Mouse (Mus musculus) hindbrain, postnatal 0 days (tissue): Measurements from ENCODE around the gene Mybph. TPM values are rescaled to one million over a fixed set of nuclear protein-coding genes. Genes with fewer than 3 reads are reported as not detected.

Source experiments
- ATAC-seq: fragments of 200-750 bp; cut with Nextera tagmentation; 2 replicates; pipeline ENCODE4 v1.8.0; 2017; ENCODE audit warnings: mild to moderate bottlenecking, moderate TSS enrichment, moderate library complexity
- DNase-seq: peaks from one replicate; pipeline ENCODE4 v3.0.0-alpha.2; 2015; ENCODE audit warnings: low spot score
- H3K27ac ChIP-seq: fragments of 300-500 bp; sonication (generic); 2 replicates; pipeline ENCODE4 v1.5.1; 2014; ENCODE audit warnings: mild to moderate bottlenecking
- H3K27me3 ChIP-seq: fragments of 300-500 bp; sonication (generic); 2 replicates; pipeline ENCODE4 v1.6.1; 2014; ENCODE audit warnings: low read length, mixed read lengths; ENCODE audit not compliant: insufficient read depth
- H3K36me3 ChIP-seq: fragments of 300-500 bp; sonication (generic); 2 replicates; pipeline ENCODE4 v1.6.1; 2014; ENCODE audit warnings: low read length, mixed read lengths; ENCODE audit not compliant: insufficient read depth
- H3K4me1 ChIP-seq: fragments of 300-500 bp; sonication (generic); 2 replicates; pipeline ENCODE4 v1.6.1; 2014; ENCODE audit warnings: antibody characterized with exemption, low read length, mixed read lengths; ENCODE audit not compliant: insufficient read depth
- H3K4me2 ChIP-seq: fragments of 300-500 bp; sonication (generic); 2 replicates; pipeline ENCODE4 v1.6.1; 2014; ENCODE audit warnings: low read depth, mild to moderate bottlenecking, low read length, moderate library complexity, mixed read lengths
- H3K4me3 ChIP-seq: fragments of 300-500 bp; sonication (generic); 2 replicates; pipeline ENCODE4 v1.5.1; 2014; ENCODE audit warnings: low read length
- H3K9ac ChIP-seq: fragments of 300-500 bp; sonication (generic); replicated peaks from 2 replicates; pipeline ENCODE4 v1.6.1; 2014; ENCODE audit warnings: mild to moderate bottlenecking, low read length, moderate library complexity, mixed read lengths
- H3K9me3 ChIP-seq: fragments of 300-500 bp; sonication (generic); 2 replicates; pipeline ENCODE4 v1.6.1; 2016; ENCODE audit warnings: low read length, mixed read lengths
- CTCF ChIP-seq: IDR thresholded peaks from 2 replicates; pipeline ENCODE4 v1.5.1; 2016; ENCODE audit warnings: antibody characterized with exemption, control low read depth, low read depth
- WGBS: fragments of 180-500 bp; shearing (Covaris S2); extraction: QIAGEN DNeasy Blood & Tissue Kit; methylation state at CpG from one replicate; pipeline ENCODE4 v1.1.7; 2014; 5-methylcytosine and 5-hydroxymethylcytosine counted together
- polyA plus RNA-seq: library from polyadenylated mRNA; unstranded; fragments of >200 nt; fragmentation: Nextera tagmentation; extraction: Ambion mirVana; gene quantifications from 2 replicates; pipeline ENCODE4 v1.2.1, GENCODE M21; 2015
- total RNA-seq: library from RNA; depleted of rRNA; stranded (reverse); fragments of >200 nt; gene quantifications from 2 replicates; pipeline ENCODE4 v1.2.3, GENCODE M21; 2014

Mybph gene
- total and polyA plus RNA-seq, 2 experiments from 2014 or later = 0.08 TPM; not detected in 1

DNA sequence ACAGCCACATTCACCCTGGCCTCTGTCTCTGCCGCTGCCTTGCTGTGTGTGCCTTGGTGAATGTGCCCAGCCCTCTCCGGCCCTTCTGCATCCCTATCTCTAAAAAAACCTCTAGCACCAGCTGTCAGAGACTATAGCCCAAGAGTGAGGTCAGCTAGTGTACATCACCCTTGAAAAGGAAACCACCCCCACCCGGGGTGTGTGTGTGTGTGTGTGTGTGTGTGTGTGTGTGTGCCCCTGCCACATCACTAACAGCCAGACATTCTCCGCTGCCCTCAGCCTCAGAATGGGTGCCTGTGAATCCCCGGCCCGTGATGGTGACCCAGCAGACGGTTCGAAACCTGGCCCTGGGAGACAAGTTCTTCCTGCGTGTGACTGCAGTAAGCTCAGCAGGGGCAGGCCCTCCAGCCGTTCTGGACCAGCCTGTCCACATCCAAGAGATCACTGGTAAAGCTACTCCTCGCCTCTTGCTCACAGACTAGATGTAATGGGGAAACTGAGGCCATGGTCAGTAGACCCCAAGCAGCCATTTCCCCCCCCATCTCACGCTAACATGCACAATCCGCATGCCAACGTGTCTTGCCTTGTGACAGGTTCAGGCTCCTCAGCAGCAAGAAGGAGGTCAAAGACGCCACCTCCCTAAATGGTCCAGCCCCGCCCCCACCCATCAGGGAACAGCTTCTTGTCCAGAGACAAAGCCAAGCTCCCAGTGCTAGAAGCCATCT, 1.2 kb downstream of the Mybph start:
- no peak overlapping the region for H3K27ac ChIP-seq
- no peak overlapping the region for H3K9ac ChIP-seq
- H3K4me3 ChIP-seq = no peak overlapping the region
- no peak for TF ChIP-seq CTCF
- ATAC-seq (no peak), DNase-seq (no peak)
- no peaks in the 10 kb centered on the region for H3K9me3 ChIP-seq
- H3K36me3 ChIP-seq = no peaks in the 10 kb centered on the region
- no peak overlapping the region for H3K4me2 ChIP-seq
- 70% methylated on average over 16 of the region's 16 CpGs for WGBS
- H3K27me3 ChIP-seq = no peaks in the 10 kb centered on the region
- no peaks in the 10 kb centered on the region for H3K4me1 ChIP-seq

DNA sequence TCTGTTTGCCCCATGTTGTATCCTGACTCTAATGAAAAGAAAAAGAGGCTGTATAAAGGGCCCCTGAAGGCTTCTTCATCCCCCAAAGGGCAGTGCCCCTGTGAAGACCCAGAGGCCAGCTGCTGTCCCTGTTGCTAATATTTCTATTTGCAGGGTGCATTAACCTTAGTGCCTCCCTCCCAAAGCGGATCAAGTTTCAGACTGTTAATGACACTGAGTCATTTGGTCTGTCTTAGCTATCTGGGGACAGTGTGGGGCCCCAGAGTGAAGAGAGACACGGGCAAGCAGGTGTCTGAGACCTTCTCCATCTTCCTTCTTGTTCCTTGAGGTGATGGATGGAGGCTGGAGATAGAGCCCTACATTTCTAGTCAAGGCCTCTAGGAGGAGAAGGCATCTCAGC, 1.9 kb downstream of the Mybph start:
- TF ChIP-seq CTCF = no peak
- Histone ChIP-seq H3K27me3 (no peaks in the 10 kb centered on the region), H3K4me2 (no peak overlapping the region), H3K4me3 (no peak overlapping the region), H3K36me3 (no peaks in the 10 kb centered on the region), H3K4me1 (no peaks in the 10 kb centered on the region), H3K9me3 (no peaks in the 10 kb centered on the region), H3K9ac (no peak overlapping the region), H3K27ac (no peak overlapping the region)
- 64% methylated on average over 2 of the region's 2 CpGs for WGBS
- ATAC-seq (no peak), DNase-seq (no peak)

DNA sequence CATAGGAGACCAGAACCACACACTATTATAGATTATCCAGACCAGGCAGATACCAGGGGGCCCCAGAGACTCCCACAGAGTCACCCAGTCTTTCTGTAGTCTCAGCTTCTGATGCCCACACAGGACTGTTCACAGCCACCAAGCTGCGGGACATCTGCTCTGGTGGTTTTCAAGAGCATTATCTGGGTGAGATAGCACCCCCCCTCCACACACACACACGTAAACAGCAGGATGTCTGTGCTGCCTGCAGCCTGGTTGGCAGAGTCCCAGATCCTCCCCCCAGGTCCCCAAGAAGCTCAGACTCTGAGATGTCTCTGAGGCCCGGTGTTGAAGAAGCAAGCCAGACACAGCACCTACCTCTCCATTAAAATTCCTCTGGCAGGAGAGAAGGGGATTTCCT, 2.3 kb downstream of the Mybph start:
- DNase-seq (no peak), ATAC-seq (no peak)
- H3K27me3 ChIP-seq = no peaks in the 10 kb centered on the region
- no peaks in the 10 kb centered on the region for H3K36me3 ChIP-seq
- TF ChIP-seq CTCF = no peak
- H3K9me3 ChIP-seq = no peaks in the 10 kb centered on the region
- no peak overlapping the region for H3K4me3 ChIP-seq
- H3K4me1 ChIP-seq = no peaks in the 10 kb centered on the region
- H3K4me2 ChIP-seq = no peak overlapping the region
- no peak overlapping the region for H3K9ac ChIP-seq
- peak overlapping the region; percentile 34; the same call in 1 of the 2 replicates for H3K27ac ChIP-seq
- 40% methylated on average over 3 of the region's 3 CpGs for WGBS

DNA sequence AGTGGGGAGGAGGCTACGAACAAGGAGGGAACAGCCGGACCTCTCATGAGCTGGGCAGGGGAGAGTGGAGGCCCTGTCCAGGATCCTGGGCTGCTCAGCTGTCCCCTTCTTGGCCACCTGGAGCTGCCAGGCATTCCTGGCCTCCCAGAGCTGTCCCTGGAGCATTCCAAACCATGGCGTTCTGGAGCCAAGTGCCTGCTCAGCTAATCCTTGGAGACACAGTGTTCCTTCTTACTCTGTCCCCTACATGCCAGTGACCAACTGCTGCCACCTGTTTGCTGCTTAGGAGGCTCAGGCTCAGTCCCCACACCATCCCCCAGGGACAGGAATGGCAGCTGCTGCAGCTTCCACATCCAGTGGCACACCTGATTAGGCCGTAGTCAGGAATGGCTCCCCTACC, 2.7 kb downstream of the Mybph start:
- WGBS = 37% methylated on average over 4 of the region's 4 CpGs
- Histone ChIP-seq H3K27ac (peak overlapping the region; percentile 34; the same call in 1 of the 2 replicates), H3K9ac (no peak overlapping the region), H3K4me1 (no peaks in the 10 kb centered on the region), H3K36me3 (no peaks in the 10 kb centered on the region), H3K9me3 (no peaks in the 10 kb centered on the region), H3K27me3 (no peaks in the 10 kb centered on the region), H3K4me3 (no peak overlapping the region), H3K4me2 (no peak overlapping the region)
- DNase-seq (peak; percentile 35), ATAC-seq (peak; percentile 36; the same call in 1 of the 2 replicates)
- no peak for TF ChIP-seq CTCF

DNA sequence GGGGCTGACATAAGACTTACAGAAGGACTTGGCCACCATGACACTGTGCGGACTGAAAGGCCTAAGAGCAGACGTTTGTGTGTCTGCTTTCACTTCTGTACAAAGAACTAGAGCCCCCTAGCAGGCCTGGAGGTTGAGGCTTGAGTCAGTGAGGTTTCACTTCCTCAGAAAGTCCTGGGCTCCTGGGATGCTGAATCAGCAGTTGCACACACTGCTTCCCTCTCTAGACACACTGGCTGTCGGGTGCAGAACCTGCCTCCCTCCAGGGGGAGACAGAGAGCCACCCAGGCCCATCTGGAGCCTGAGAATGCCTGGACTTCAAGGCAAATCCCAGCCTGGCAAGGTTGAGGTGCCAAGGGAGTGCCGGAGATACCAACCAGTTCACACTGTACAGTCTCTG, 3.1 kb downstream of the Mybph start:
- Histone ChIP-seq H3K36me3 (no peaks in the 10 kb centered on the region), H3K9ac (no peak overlapping the region), H3K4me3 (no peak overlapping the region), H3K4me1 (no peaks in the 10 kb centered on the region), H3K27me3 (no peaks in the 10 kb centered on the region), H3K4me2 (no peak overlapping the region), H3K9me3 (no peaks in the 10 kb centered on the region), H3K27ac (peak overlapping the region; percentile 34; the same call in 1 of the 2 replicates)
- 61% methylated on average over 4 of the region's 4 CpGs for WGBS
- ATAC-seq (0 out of 2 replicates have a peak, but pooled peaks have one; percentile 14), DNase-seq (peak; percentile 59)
- TF ChIP-seq CTCF = peak; percentile 73

DNA sequence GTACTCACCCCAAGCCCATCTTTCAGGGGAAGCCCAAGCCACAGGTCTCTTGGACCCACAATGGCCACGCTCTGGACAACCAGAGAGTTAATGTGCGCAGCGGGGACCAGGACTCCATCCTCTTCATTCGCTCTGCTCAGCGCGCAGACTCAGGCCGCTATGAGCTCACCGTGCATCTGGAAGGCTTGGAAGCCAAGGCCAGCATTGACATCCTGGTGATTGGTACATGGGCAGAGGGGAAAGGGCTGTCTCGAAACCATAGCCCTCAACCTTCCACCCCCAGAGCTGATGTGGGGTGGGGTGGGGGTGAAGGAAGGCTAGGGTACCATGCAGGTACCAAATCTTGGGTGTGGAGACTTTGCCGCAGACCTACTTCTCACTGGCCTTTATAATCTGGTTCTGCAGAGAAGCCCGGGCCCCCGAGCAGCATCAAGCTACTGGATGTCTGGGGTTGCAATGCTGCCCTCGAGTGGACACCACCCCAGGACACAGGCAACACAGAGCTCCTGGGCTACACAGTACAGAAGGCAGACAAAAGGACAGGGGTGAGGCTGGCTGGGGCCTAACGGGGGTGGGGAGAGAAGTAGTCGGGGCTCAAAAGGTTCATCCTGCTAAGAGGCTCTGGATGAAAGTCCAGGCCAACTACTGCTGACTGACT, 4.2 kb downstream of the Mybph start:
- 81% methylated on average over 15 of the region's 15 CpGs for WGBS
- Histone ChIP-seq H3K27ac (no peak overlapping the region), H3K9ac (no peak overlapping the region), H3K9me3 (no peaks in the 10 kb centered on the region), H3K36me3 (no peaks in the 10 kb centered on the region), H3K4me1 (no peaks in the 10 kb centered on the region), H3K27me3 (no peaks in the 10 kb centered on the region), H3K4me3 (no peak overlapping the region), H3K4me2 (no peak overlapping the region)
- no peak for TF ChIP-seq CTCF
- DNase-seq = no peak
- no peak for ATAC-seq
